Mouse (Mus musculus): ENCODE results near the gene Clec16a. TPM values are rescaled to one million over a fixed set of nuclear protein-coding genes. Genes with fewer than 3 reads are reported as not detected.

Gene Clec16a
- polyA plus RNA-seq, 1 experiment = 29.0 TPM

- H3K4me3 ChIP-seq (ENCODE audit: insufficient read depth, low read depth, low read length) = no peak overlapping the region
- no peak overlapping the region for H3K27ac ChIP-seq (replicated peaks; ENCODE audit: low read depth, low read length)
- H3K4me1 ChIP-seq (ENCODE audit: control insufficient read depth, insufficient read depth, insufficient read length, low read length) = 0 out of 2 replicates have a peak, but pooled peaks cover 8% of the 10 kb centered on the region
Observed at GRCm38 (mm10) chr16:10663890-10664731, 119.0 kb downstream of the Clec16a start.

DNA sequence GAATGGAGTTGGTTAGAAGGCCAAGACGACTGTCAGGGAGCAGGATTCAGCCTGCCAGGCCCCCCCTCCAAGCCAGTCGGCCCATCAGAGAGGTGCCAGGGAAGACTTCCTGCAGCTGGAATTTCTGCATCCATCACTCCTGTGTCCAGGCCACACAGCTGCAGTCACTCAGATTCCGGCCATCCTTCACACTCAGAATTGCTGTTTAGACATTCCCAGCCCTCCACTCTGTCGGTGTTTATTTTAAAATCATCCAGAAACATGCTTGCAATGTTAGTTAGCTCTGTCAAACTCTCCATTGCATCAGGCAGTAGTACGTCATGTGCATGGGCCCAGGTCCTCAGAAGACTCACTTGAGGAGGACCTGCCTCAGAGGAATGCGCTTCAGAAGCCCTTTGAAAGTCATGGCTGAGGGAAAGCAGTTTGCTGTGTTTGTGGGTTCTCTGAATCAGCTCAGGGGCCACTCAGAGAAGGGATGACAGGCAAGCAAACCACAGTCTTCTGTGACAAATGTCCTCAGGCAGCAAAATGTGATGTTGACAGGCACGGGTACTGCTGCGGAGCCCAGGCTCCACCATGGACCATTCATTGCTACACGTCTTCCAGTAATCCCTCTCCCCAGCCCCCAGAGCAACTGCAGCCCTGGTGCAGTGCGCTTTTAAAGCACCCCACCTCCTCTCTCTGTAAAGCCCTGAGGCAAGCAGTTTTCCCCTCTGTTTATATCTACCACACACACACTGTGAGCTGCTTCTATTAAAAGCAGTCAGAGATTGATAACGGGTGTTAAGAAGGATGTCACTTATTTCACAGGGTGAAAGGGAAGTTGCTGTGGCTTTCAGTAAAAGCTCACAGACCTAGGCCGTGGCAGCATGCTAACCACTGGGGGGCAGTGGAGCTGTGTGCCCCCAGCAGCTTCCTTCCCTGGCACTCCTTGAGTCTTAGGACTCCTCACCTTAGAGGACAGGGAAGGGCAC lies 120.1 kb downstream of the Clec16a start:
- Histone ChIP-seq H3K4me1 (ENCODE audit: control insufficient read depth, insufficient read depth, insufficient read length, low read length) (0 out of 2 replicates have a peak, but pooled peaks cover 8% of the 10 kb centered on the region), H3K4me3 (ENCODE audit: insufficient read depth, low read depth, low read length) (no peak overlapping the region), H3K27ac (replicated peaks; ENCODE audit: low read depth, low read length) (no peak overlapping the region)

DNA sequence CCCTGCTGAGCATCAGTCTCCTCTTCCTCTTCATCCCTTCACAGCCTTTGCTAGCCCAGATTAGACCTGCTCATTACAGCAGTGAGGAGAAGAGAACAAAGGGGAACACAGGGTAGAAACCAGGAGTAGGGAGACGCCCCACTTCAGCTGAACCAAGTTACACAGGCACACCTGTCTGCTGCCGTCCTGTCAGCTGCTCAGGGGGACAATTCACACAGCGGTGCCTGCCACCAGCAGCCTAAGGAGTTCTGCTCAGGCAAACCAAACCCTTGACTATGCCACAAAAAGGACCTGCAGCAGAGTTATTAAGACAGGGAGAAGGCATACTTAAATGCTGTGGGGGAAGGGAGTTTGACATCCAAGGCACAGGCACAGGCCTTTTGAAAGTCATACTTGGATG lies 121.6 kb downstream of the Clec16a start:
- H3K27ac ChIP-seq (replicated peaks; ENCODE audit: low read depth, low read length) = no peak overlapping the region
- H3K4me3 ChIP-seq (ENCODE audit: insufficient read depth, low read depth, low read length) = no peak overlapping the region
- 0 out of 2 replicates have a peak, but pooled peaks cover 4% of the 10 kb centered on the region for H3K4me1 ChIP-seq (ENCODE audit: control insufficient read depth, insufficient read depth, insufficient read length, low read length)

DNA sequence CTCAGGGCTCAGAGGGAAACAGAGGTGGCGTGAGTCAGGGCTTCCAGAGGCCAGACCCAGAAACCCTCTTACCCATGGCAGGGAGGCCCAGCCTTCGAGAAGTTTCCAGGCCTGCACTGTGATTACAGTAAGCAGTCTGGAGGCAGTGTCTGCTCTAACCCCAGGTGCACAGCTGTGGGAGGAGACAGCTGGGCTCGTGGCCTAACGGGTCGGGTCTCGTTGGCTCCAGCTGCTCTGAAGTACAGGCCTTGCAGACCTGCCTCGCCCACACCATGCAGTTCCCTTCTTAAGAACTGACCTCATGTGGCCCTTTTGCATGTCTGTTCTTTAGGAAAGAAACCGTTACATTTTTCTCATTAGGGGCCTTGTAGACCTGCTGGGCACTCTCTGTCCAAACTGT lies 123.3 kb downstream of the Clec16a start:
- H3K4me1 ChIP-seq (ENCODE audit: control insufficient read depth, insufficient read depth, insufficient read length, low read length) = 0 out of 2 replicates have a peak, but pooled peaks cover 4% of the 10 kb centered on the region
- H3K4me3 ChIP-seq (ENCODE audit: insufficient read depth, low read depth, low read length) = no peak overlapping the region
- no peak overlapping the region for H3K27ac ChIP-seq (replicated peaks; ENCODE audit: low read depth, low read length)

GRCm38 (mm10) chr16:10668991-10669703 lies 124.0 kb downstream of the Clec16a start:
- H3K4me3 ChIP-seq (ENCODE audit: insufficient read depth, low read depth, low read length) = no peak overlapping the region
- 0 out of 2 replicates have a peak, but pooled peaks cover 4% of the 10 kb centered on the region for H3K4me1 ChIP-seq (ENCODE audit: control insufficient read depth, insufficient read depth, insufficient read length, low read length)
- no peak overlapping the region for H3K27ac ChIP-seq (replicated peaks; ENCODE audit: low read depth, low read length)

DNA sequence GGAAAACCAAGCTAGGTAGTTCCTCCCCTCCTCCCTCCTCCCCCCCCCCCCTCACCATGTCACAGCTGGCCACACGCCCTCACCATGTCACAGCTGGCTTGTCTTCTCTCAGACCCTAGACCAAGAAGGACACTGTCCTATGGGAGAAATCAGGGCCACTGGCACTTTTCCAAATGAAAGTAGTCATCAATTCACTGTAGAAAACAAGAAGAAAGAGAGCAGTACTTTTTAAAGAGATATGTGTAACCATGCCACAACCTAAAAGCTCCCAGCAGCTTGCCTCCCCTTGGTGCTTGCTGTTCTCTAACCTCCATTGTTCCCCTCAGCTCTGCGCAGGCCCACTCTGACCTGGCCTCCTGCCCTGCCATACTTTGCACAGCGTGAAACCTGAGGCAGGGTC lies 124.8 kb downstream of the Clec16a start:
- Histone ChIP-seq H3K4me3 (ENCODE audit: insufficient read depth, low read depth, low read length) (no peak overlapping the region), H3K4me1 (ENCODE audit: control insufficient read depth, insufficient read depth, insufficient read length, low read length) (no peaks in the 10 kb centered on the region), H3K27ac (replicated peaks; ENCODE audit: low read depth, low read length) (no peak overlapping the region)

DNA sequence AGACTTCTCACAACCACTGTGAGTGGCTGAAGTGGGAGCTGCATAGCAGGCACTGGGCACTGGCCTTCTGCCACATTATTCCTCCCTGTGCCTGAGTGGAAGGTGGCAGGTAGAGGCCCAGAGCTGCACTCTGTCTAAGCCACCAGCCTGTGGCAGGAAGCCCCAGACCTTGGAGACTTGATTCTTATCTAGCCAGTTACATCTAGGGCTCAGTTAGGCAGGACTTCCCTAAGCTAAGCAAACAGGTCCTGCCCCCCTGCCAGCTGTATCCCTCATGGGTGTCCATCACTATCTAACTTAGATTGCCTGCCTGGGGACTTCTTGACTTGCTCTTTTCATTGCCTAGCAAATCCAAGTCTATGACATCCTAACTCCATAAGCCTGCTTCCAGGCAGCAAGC lies 127.4 kb downstream of the Clec16a start:
- Histone ChIP-seq H3K4me3 (ENCODE audit: insufficient read depth, low read depth, low read length) (no peak overlapping the region), H3K4me1 (ENCODE audit: control insufficient read depth, insufficient read depth, insufficient read length, low read length) (peaks cover 6% of the 10 kb centered on the region; the same call in 1 of the 2 replicates), H3K27ac (replicated peaks; ENCODE audit: low read depth, low read length) (no peak overlapping the region)

GRCm38 (mm10) chr16:10674020-10674419 lies 128.9 kb downstream of the Clec16a start:
- Histone ChIP-seq H3K4me1 (ENCODE audit: control insufficient read depth, insufficient read depth, insufficient read length, low read length) (peaks cover 6% of the 10 kb centered on the region; the same call in 1 of the 2 replicates), H3K4me3 (ENCODE audit: insufficient read depth, low read depth, low read length) (no peak overlapping the region), H3K27ac (replicated peaks; ENCODE audit: low read depth, low read length) (no peak overlapping the region)

DNA sequence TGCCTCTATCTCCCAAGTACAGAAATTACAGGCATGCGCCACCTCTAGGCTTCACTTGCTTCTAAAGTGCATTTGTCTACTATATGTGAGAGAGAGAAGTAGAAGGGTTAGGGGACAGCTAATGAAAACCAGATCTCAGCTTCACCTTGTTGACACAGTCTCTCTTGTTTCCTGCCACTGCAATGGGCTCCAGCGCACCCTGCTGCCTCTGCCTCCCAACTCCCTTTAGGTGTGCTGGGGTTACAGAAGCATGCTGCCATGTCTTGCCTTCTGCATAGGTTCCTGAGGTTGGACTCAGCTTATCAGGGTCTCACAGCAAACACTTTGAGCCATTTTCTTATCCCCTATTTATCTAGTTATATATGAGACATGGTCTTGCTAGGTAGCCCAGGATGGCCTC lies 129.8 kb downstream of the Clec16a start:
- Histone ChIP-seq H3K27ac (replicated peaks; ENCODE audit: low read depth, low read length) (no peak overlapping the region), H3K4me1 (ENCODE audit: control insufficient read depth, insufficient read depth, insufficient read length, low read length) (peaks cover 6% of the 10 kb centered on the region; the same call in 1 of the 2 replicates)

GRCm38 (mm10) chr16:10675612-10676011 lies 130.5 kb downstream of the Clec16a start:
- Histone ChIP-seq H3K4me1 (ENCODE audit: control insufficient read depth, insufficient read depth, insufficient read length, low read length) (peaks cover 6% of the 10 kb centered on the region; the same call in 1 of the 2 replicates), H3K27ac (replicated peaks; ENCODE audit: low read depth, low read length) (no peak overlapping the region), H3K4me3 (ENCODE audit: insufficient read depth, low read depth, low read length) (no peak overlapping the region)

More for the DNA sequence above, 129.8 kb downstream of the Clec16a start:
- no peak overlapping the region for H3K4me3 ChIP-seq (ENCODE audit: insufficient read depth, low read depth, low read length)

DNA sequence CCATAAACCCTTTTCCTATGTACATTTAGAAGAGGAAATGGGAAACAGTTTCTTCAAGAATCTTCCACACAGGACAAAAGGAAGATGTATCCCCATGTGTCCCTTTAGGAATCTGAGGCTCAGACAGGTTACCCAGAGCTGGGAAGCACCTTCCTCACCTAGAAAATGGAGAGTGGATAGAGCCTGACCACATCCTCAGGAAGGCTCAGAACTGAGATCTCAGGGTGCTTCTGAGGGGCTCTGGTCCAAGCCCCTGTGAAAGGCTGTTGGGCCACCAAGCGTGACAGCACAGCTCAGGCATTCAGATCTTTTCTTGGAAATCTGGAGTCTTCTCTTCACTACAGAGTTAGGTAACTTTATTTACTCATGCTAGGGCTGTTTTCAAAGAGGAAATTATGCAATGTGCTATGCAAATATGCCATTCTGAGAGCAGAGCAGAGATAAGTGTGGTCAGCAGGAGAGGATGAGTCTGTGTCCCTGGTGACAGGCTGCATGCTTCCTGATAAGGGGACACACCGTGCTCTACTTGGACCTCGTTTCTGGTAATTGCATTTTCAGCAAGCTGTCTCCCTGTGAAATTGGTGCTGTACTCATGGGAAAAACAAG lies 131.4 kb downstream of the Clec16a start:
- no peak overlapping the region for H3K4me3 ChIP-seq (ENCODE audit: insufficient read depth, low read depth, low read length)
- no peak overlapping the region for H3K27ac ChIP-seq (replicated peaks; ENCODE audit: low read depth, low read length)
- H3K4me1 ChIP-seq (ENCODE audit: control insufficient read depth, insufficient read depth, insufficient read length, low read length) = peaks cover 6% of the 10 kb centered on the region; the same call in 1 of the 2 replicates

GRCm38 (mm10) chr16:10682521-10682920 lies 137.4 kb downstream of the Clec16a start:
- H3K27ac ChIP-seq (replicated peaks; ENCODE audit: low read depth, low read length) = no peak overlapping the region

GRCm38 (mm10) chr16:10683193-10684000 lies 138.3 kb downstream of the Clec16a start:
- Histone ChIP-seq H3K4me3 (ENCODE audit: insufficient read depth, low read depth, low read length) (no peak overlapping the region), H3K4me1 (ENCODE audit: control insufficient read depth, insufficient read depth, insufficient read length, low read length) (no peaks in the 10 kb centered on the region), H3K27ac (replicated peaks; ENCODE audit: low read depth, low read length) (no peak overlapping the region)

More at GRCm38 (mm10) chr16:10682521-10682920, 137.4 kb downstream of the Clec16a start:
- no peaks in the 10 kb centered on the region for H3K4me1 ChIP-seq (ENCODE audit: control insufficient read depth, insufficient read depth, insufficient read length, low read length)
- H3K4me3 ChIP-seq (ENCODE audit: insufficient read depth, low read depth, low read length) = no peak overlapping the region
